Mouse (Mus musculus) kidney, embryonic 15.5 days (tissue): ENCODE measurements around the gene Gabbr2. TPM values are rescaled to one million over a fixed set of nuclear protein-coding genes. Genes with fewer than 3 reads are reported as not detected.
"Not testable (repeated sequence)": the region's sequence is repeated elsewhere in the genome, so short reads cannot be mapped to it uniquely, and the experiment has no call there.

ENCODE experiments used
- ATAC-seq: fragments of 200-750 bp; cut with Nextera tagmentation; replicated peaks from 2 replicates; pipeline ENCODE4 v1.8.0; 2017; ENCODE audit warnings: moderate TSS enrichment; ENCODE audit not compliant: low FRiP score
- H3K27ac ChIP-seq: fragments of 300-500 bp; sonication (generic); 2 replicates; pipeline ENCODE4 v1.5.1; 2015; ENCODE audit warnings: mild to moderate bottlenecking, inconsistent platforms
- H3K27me3 ChIP-seq: fragments of 300-500 bp; sonication (generic); 2 replicates; pipeline ENCODE4 v1.6.1; 2015; ENCODE audit warnings: inconsistent platforms
- H3K36me3 ChIP-seq: fragments of 300-500 bp; sonication (generic); 2 replicates; pipeline ENCODE4 v1.6.1; 2015; ENCODE audit warnings: inconsistent platforms
- H3K4me1 ChIP-seq: fragments of 300-500 bp; sonication (generic); 2 replicates; pipeline ENCODE4 v1.6.1; 2015; ENCODE audit warnings: inconsistent platforms
- H3K4me2 ChIP-seq: fragments of 300-500 bp; sonication (generic); 2 replicates; pipeline ENCODE4 v1.6.1; 2015; ENCODE audit warnings: moderate library complexity, mild to moderate bottlenecking, inconsistent platforms
- H3K4me3 ChIP-seq: fragments of 300-500 bp; sonication (generic); replicated peaks from 2 replicates; pipeline ENCODE4 v1.5.1; 2015; ENCODE audit warnings: mild to moderate bottlenecking, inconsistent platforms
- H3K9ac ChIP-seq: fragments of 300-500 bp; sonication (generic); 2 replicates; pipeline ENCODE4 v1.6.1; 2015; ENCODE audit warnings: mild to moderate bottlenecking, inconsistent platforms
- H3K9me3 ChIP-seq: fragments of 300-500 bp; sonication (generic); replicated peaks from 2 replicates; pipeline ENCODE4 v1.6.1; 2016; ENCODE audit warnings: inconsistent platforms
- WGBS: fragments of 180-500 bp; shearing (Covaris S2); methylation state at CpG from one replicate; pipeline ENCODE4 v1.1.7; 2015; ENCODE audit warnings: mixed read lengths; 5-methylcytosine and 5-hydroxymethylcytosine counted together
- polyA plus RNA-seq: library from polyadenylated mRNA; unstranded; fragments of >200 nt; fragmentation: Nextera tagmentation; extraction: Ambion mirVana; gene quantifications from 2 replicates; pipeline ENCODE4 v1.2.1, GENCODE M21; 2015

The Gabbr2 gene
- polyA plus RNA-seq, 1 experiment from 2014 or later = 0.18 TPM

DNA sequence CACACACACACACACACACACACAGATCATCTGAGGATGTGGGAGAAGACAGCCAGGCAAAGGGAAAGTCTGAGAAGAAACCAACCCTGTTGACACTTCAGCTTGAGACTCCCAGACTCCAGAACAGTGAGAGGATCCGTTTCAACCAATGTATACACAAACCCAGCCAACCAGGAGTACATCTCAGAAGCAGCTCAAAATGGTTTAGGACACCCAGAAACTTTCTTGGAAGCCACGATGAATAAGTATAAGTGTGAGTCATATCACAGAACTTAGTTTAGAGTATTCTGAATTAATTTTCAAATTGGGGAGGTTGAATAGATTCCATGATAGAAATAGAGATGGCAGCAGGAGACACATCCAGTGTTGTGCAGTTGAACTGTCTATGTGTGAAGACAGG lies 335.7 kb downstream of the Gabbr2 start:
- Histone ChIP-seq H3K4me3 (no peak overlapping the region), H3K9me3 (no peaks in the 10 kb centered on the region), H3K9ac (no peak overlapping the region), H3K27ac (no peak overlapping the region), H3K4me1 (peaks cover 1% of the 10 kb centered on the region), H3K27me3 (peaks cover 25% of the 10 kb centered on the region), H3K36me3 (no peaks in the 10 kb centered on the region), H3K4me2 (no peak overlapping the region)
- 63% methylated on average over 2 of the region's 2 CpGs for WGBS
- ATAC-seq = no peak

- WGBS = 68% methylated on average over 1 of the region's 1 CpGs
- H3K9me3 ChIP-seq = no peaks in the 10 kb centered on the region
- no peak overlapping the region for H3K9ac ChIP-seq
- no peak overlapping the region for H3K27ac ChIP-seq
- H3K4me1 ChIP-seq = peaks cover 6% of the 10 kb centered on the region
- no peak for ATAC-seq
- H3K27me3 ChIP-seq = peaks cover 27% of the 10 kb centered on the region
- H3K36me3 ChIP-seq = no peaks in the 10 kb centered on the region
- no peak overlapping the region for H3K4me3 ChIP-seq
- H3K4me2 ChIP-seq = no peak overlapping the region
Measured at GRCm38 (mm10) chr4:46655298-46655697, 336.4 kb downstream of the Gabbr2 start.

GRCm38 (mm10) chr4:46650086-46650753 lies 341.5 kb downstream of the Gabbr2 start, which contains the start of gene Tbc1d2:
Gene Tbc1d2 (minus strand): TSS chr4:46650209.
- peak within 1 kb of the TSS; percentile 77 for H3K4me3 ChIP-seq
- WGBS = under 1% methylated on average over 67 of the region's 69 CpGs
- H3K4me1 ChIP-seq = peaks cover 13% of the 10 kb centered on the region
- H3K36me3 ChIP-seq = no peaks in the 10 kb centered on the region
- peak within 1 kb of the TSS; percentile 95 for H3K4me2 ChIP-seq
- peak; percentile 98 for ATAC-seq
- H3K27me3 ChIP-seq = peaks cover 45% of the 10 kb centered on the region
- peak within 1 kb of the TSS; percentile 51 for H3K9ac ChIP-seq
- peak within 1 kb of the TSS; percentile 94 for H3K27ac ChIP-seq
- no peaks in the 10 kb centered on the region for H3K9me3 ChIP-seq

- peak overlapping the region; percentile 51; the same call in 1 of the 2 replicates for H3K9ac ChIP-seq
- peak overlapping the region; percentile 95 for H3K4me2 ChIP-seq
- no peaks in the 10 kb centered on the region for H3K36me3 ChIP-seq
- no peak for ATAC-seq
- WGBS = 51% methylated on average over 4 of the region's 4 CpGs
- no peak overlapping the region for H3K27ac ChIP-seq
- H3K4me1 ChIP-seq = peaks cover 13% of the 10 kb centered on the region
- peaks cover 45% of the 10 kb centered on the region for H3K27me3 ChIP-seq
- peak overlapping the region; percentile 77 for H3K4me3 ChIP-seq
- no peaks in the 10 kb centered on the region for H3K9me3 ChIP-seq
Measured at GRCm38 (mm10) chr4:46649161-46649560, 342.5 kb downstream of the Gabbr2 start.

- no peak overlapping the region for H3K4me3 ChIP-seq
- H3K27ac ChIP-seq = peak overlapping the region; percentile 79
- ATAC-seq = 0 out of 2 replicates have a peak, but pooled peaks have one; percentile 7
- H3K36me3 ChIP-seq = no peaks in the 10 kb centered on the region
- WGBS = 82% methylated on average over 8 of the region's 8 CpGs
- no peak overlapping the region for H3K4me2 ChIP-seq
- H3K9me3 ChIP-seq = no peaks in the 10 kb centered on the region
- H3K27me3 ChIP-seq = peaks cover 8% of the 10 kb centered on the region
- no peak overlapping the region for H3K9ac ChIP-seq
- H3K4me1 ChIP-seq = 0 out of 2 replicates have a peak, but pooled peaks cover 10% of the 10 kb centered on the region
Measured at GRCm38 (mm10) chr4:46643676-46644112, 348.0 kb downstream of the Gabbr2 start.

GRCm38 (mm10) chr4:46642924-46643675 lies 348.6 kb downstream of the Gabbr2 start:
- no peaks in the 10 kb centered on the region for H3K36me3 ChIP-seq
- H3K27me3 ChIP-seq = peaks cover 2% of the 10 kb centered on the region; the same call in 1 of the 2 replicates
- 55% methylated on average over 8 of the region's 8 CpGs for WGBS
- H3K4me2 ChIP-seq = no peak overlapping the region
- no peaks in the 10 kb centered on the region for H3K9me3 ChIP-seq
- H3K27ac ChIP-seq = peak overlapping the region; percentile 79
- H3K4me1 ChIP-seq = 0 out of 2 replicates have a peak, but pooled peaks cover 10% of the 10 kb centered on the region
- peak; percentile 62; the same call in 1 of the 2 replicates for ATAC-seq
- no peak overlapping the region for H3K4me3 ChIP-seq
- no peak overlapping the region for H3K9ac ChIP-seq

- 65% methylated on average over 4 of the region's 4 CpGs for WGBS
- ATAC-seq = no peak
- no peak overlapping the region for H3K27ac ChIP-seq
Measured at GRCm38 (mm10) chr4:46641283-46641682, 350.4 kb downstream of the Gabbr2 start.

GRCm38 (mm10) chr4:46639866-46640265 lies 351.8 kb downstream of the Gabbr2 start:
- no peaks in the 10 kb centered on the region for H3K27me3 ChIP-seq
- no peak overlapping the region for H3K9ac ChIP-seq
- no peaks in the 10 kb centered on the region for H3K36me3 ChIP-seq
- H3K4me2 ChIP-seq = no peak overlapping the region
- peak overlapping the region; percentile 47; the same call in 1 of the 2 replicates for H3K27ac ChIP-seq
- no peak overlapping the region for H3K4me3 ChIP-seq
- no peaks in the 10 kb centered on the region for H3K9me3 ChIP-seq
- H3K4me1 ChIP-seq = 0 out of 2 replicates have a peak, but pooled peaks cover 10% of the 10 kb centered on the region
- no peak for ATAC-seq
- 71% methylated on average over 8 of the region's 8 CpGs for WGBS

More at GRCm38 (mm10) chr4:46641283-46641682, 350.4 kb downstream of the Gabbr2 start:
- H3K4me2 ChIP-seq = no peak overlapping the region
- no peaks in the 10 kb centered on the region for H3K27me3 ChIP-seq
- H3K9me3 ChIP-seq = no peaks in the 10 kb centered on the region
- 0 out of 2 replicates have a peak, but pooled peaks cover 10% of the 10 kb centered on the region for H3K4me1 ChIP-seq
- no peak overlapping the region for H3K4me3 ChIP-seq
- H3K36me3 ChIP-seq = no peaks in the 10 kb centered on the region
- H3K9ac ChIP-seq = no peak overlapping the region

DNA sequence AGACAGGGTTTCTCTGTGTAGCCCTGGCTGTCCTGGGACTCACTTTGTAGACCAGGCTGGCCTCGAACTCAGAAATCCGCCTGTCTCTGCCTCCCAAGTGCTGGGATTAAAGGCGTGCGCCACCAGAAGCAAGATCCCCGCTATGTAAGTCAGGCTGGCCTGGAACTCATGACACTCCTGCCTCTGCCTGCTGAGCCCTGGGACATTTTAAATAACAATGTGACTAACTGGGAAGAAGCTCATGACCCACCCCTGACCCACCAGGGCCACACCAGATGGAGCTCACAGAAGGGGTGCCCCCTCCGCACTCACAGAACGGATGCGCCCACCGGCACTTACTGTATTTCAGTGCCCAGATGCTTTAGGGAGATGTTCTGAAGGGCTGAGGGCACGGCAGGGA lies 354.4 kb downstream of the Gabbr2 start:
- not testable (repeated sequence) for H3K4me2 ChIP-seq, H3K27me3 ChIP-seq, H3K9ac ChIP-seq, H3K27ac ChIP-seq, H3K9me3 ChIP-seq, H3K36me3 ChIP-seq, H3K4me3 ChIP-seq, H3K4me1 ChIP-seq, ATAC-seq
- 92% methylated on average over 10 of the region's 10 CpGs for WGBS

GRCm38 (mm10) chr4:46635702-46636430 lies 355.8 kb downstream of the Gabbr2 start:
- no peak for ATAC-seq
- 81% methylated on average over 16 of the region's 16 CpGs for WGBS
- H3K27ac ChIP-seq = no peak overlapping the region
- H3K4me2 ChIP-seq = no peak overlapping the region
- H3K36me3 ChIP-seq = no peaks in the 10 kb centered on the region
- no peaks in the 10 kb centered on the region for H3K27me3 ChIP-seq
- H3K4me3 ChIP-seq = no peak overlapping the region
- H3K4me1 ChIP-seq = no peaks in the 10 kb centered on the region
- H3K9me3 ChIP-seq = no peaks in the 10 kb centered on the region
- no peak overlapping the region for H3K9ac ChIP-seq

DNA sequence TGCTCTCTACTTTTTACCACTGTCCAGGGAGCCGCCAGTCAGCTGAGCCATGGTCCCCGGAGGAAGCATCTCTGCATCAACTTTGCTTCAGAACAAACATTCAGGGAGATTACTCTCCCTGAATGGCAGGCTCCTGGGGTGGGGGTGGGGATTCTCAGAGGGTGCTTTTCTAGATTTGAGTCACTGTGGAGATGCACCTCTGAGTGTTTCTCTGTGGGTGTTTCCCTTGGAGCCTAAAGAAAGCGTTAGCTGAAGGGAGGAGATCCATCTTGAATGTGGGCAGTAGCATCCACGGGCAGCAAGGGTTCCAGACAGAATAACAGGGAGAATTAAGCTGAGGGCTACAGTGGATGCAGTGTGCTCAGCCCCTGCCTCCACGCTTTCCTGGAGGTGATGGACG lies 356.8 kb downstream of the Gabbr2 start:
- no peak overlapping the region for H3K4me3 ChIP-seq
- no peaks in the 10 kb centered on the region for H3K9me3 ChIP-seq
- no peak for ATAC-seq
- peaks cover 10% of the 10 kb centered on the region for H3K4me1 ChIP-seq
- WGBS = 54% methylated on average over 6 of the region's 6 CpGs
- no peak overlapping the region for H3K27ac ChIP-seq
- no peaks in the 10 kb centered on the region for H3K27me3 ChIP-seq
- no peak overlapping the region for H3K4me2 ChIP-seq
- no peaks in the 10 kb centered on the region for H3K36me3 ChIP-seq
- no peak overlapping the region for H3K9ac ChIP-seq
